Mouse (Mus musculus) liver, embryonic 14.5 days (tissue): Measurements from ENCODE around the gene Ppp1r12b.

Experiments used
- CTCF ChIP-seq: IDR thresholded peaks from 2 replicates; pipeline ENCODE4 v1.5.1; 2016; ENCODE audit warnings: antibody characterized with exemption, low read depth, control low read depth
- EP300 ChIP-seq: IDR thresholded peaks from 2 replicates; pipeline ENCODE4 v1.6.1; 2016; ENCODE audit warnings: antibody characterized with exemption, low read depth

GRCm38 (mm10) chr1:134777936-134778548 is 177.7 kb downstream of the Ppp1r12b start:
- TF ChIP-seq CTCF (no peak), EP300 (peak; percentile 34; the same call in 1 of the 2 replicates)
